In genomic region chr12:40585456-40586141, GRCm38 (mm10) we compare ENCODE assay signal across 29 mouse cellular contexts.
A peak's percentile ranks its signal among the peaks of the same experiment; 100 is the strongest.
DNase-seq lines count a peak whose midpoint lies in the region; ATAC-seq and TF ChIP-seq lines count a peak whose summit lies in the region.
"Had no signal": no experiment of that assay in that cellular context is flagged by ENCODE, and none has a peak within 500 bp of the region (broad histone marks: within the 10 kb centered on the region; RNA-seq: fewer than 3 reads in every experiment).

No protein-coding gene starts in this region.

- TF ChIP-seq POLR2A in cortical plate, adult 2 months (IDR thresholded peaks at IDR 0.05; ENCODE audit: extremely low read depth, insufficient read depth, low read length), result no peak

- peak overlapping the region; percentile 54 for H3K27ac ChIP-seq in layer of hippocampus, adult 2 months
- 0 out of 2 replicates have a peak overlapping the region, but pooled peaks have one; percentile 1 for H3K27ac ChIP-seq in cortical plate, adult 2 months (ENCODE audit: insufficient read depth, low read length)
- H3K27ac ChIP-seq: embryonic facial prominence, embryonic 12.5 days; forebrain, embryonic 10.5 days; forebrain, embryonic 15.5 days; hindbrain, embryonic 13.5 days; limb, embryonic 13.5 days; liver, embryonic 14.5 days; midbrain, embryonic 12.5 days had no signal

- no peak for TF ChIP-seq CTCF in layer of hippocampus, adult 2 months (conservative IDR thresholded peaks at IDR 0.05)
- TF ChIP-seq CTCF in cortical plate, adult 2 months (IDR thresholded peaks at IDR 0.05; ENCODE audit: extremely low read depth, insufficient read depth, low read length), result no peak

- H3K4me1 ChIP-seq in cortical plate, adult 2 months (ENCODE audit: control insufficient read depth, insufficient read depth, low read length), result no peaks in the 10 kb centered on the region
- H3K4me1 ChIP-seq: forebrain, embryonic 15.5 days; megakaryocyte, embryonic 14.5 days; midbrain, embryonic 12.5 days had no signal

- peak; percentile 58 for ATAC-seq in megakaryocyte progenitor cell, adult 5-6 weeks (replicated peaks; ENCODE audit: poor library complexity)
- ATAC-seq: forebrain, embryonic 15.5 days; intestine, postnatal 0 days had no signal

- DNase-seq in layer of hippocampus, adult 2 months (ENCODE audit: low spot score in 2 of 2), result no peak
- DNase-seq in layer of hippocampus, postnatal 25 days (ENCODE audit: extremely low spot score in 1 of 2, low spot score in 1 of 2), result no peak
- DNase-seq in A20 (ENCODE audit: low read depth, low spot score), result peak; percentile 24
- no peak for DNase-seq in adrenal gland, postnatal 14 days
- DNase-seq in embryo, embryonic 11 days, result no peak
- DNase-seq: adrenal gland, postnatal 25 days; cerebellum, adult 2 months; cerebellum, postnatal 14 days; gastrocnemius, postnatal 14 days; heart, adult 18-20 months; heart, postnatal 36 days; kidney, adult 9 months; kidney, postnatal 10 days; lung, embryonic 14.5 days; lung, postnatal 14 days; retina, postnatal 1 day; right cerebral cortex, postnatal 14 days; thymus, postnatal 14 days had no signal

- no peak overlapping the region for H3K4me3 ChIP-seq in layer of hippocampus, adult 2 months
- no peak overlapping the region for H3K4me3 ChIP-seq in cortical plate, adult 2 months (ENCODE audit: insufficient read depth, low read length)
- H3K4me3 ChIP-seq: embryonic facial prominence, embryonic 12.5 days; forebrain, embryonic 10.5 days; forebrain, embryonic 15.5 days; hindbrain, embryonic 13.5 days; limb, embryonic 13.5 days; megakaryocyte, embryonic 14.5 days; midbrain, embryonic 12.5 days had no signal
